Mouse (Mus musculus) kidney, adult 2 months (tissue): Measurements from ENCODE around the gene Slc25a44.

Experiments used
- CTCF ChIP-seq: fragments of 200-500 bp; conservative IDR thresholded peaks from 2 replicates; pipeline ENCODE4 v1.5.1; 2011; ENCODE audit warnings: low read depth, mild to moderate bottlenecking, control low read depth, low read length, moderate library complexity, mixed read lengths; ENCODE audit not compliant: insufficient read depth, insufficient read length
- POLR2A ChIP-seq: fragments of 200-500 bp; IDR thresholded peaks from one replicate; pipeline ENCODE4 v1.6.1; 2011; ENCODE audit warnings: low read depth, low read length, control low read depth

GRCm38 (mm10) chr3:88424605-88425329 lies at the start of gene Slc25a44:
- no peak for TF ChIP-seq CTCF
- TF ChIP-seq POLR2A: peak; percentile 80
